Mouse (Mus musculus): ENCODE results near the gene Mrpl16.

DNA sequence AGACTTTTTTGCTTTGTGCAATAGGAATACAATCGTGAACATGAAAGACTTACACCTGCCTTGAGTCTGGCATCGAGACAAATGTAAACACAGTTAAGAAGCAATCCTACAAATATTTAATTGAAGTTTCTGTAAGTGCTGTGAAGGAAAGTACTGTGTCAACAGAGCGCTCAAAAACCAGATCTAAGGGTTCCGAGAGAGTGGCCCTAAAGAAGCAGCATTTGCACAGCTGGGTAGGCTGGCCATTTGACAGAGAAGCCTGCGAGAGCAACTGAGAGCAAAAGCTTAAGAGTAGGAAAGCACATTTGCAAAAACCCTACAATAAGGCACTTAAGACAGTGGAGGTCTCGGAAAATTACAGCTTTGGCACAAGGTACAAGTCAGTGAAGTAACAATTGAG, 45.9 kb upstream of the Mrpl16 start:
- no peak for TF ChIP-seq CTCF (conservative IDR thresholded peaks at IDR 0.05; ENCODE audit: insufficient read depth, insufficient read length, low read depth, low read length)
- TF ChIP-seq POLR2A (IDR thresholded peaks at IDR 0.05; ENCODE audit: low read depth, low read length): no peak
